Mouse (Mus musculus) CH12.LX (cell line): ENCODE measurements around the gene Nphp3. TPM values are rescaled to one million over a fixed set of nuclear protein-coding genes. Genes with fewer than 3 reads are reported as not detected.

Source experiments
- DNase-seq: peaks from one replicate; pipeline ENCODE4 v3.0.0-alpha.2; 2013; ENCODE audit errors: extremely low read depth
- H3K27ac ChIP-seq: 2 replicates; pipeline ENCODE4 v1.5.1; 2012; ENCODE audit warnings: low read depth, mild to moderate bottlenecking, control low read depth, moderate library complexity; ENCODE audit not compliant: insufficient read depth
- H3K27me3 ChIP-seq: replicated peaks from 2 replicates; pipeline ENCODE3; 2012; ENCODE audit warnings: inconsistent platforms
- H3K36me3 ChIP-seq, 2 experiments: replicated peaks in 1 of 2; 2 replicates each; pipeline versions ENCODE3 to v1.6.1; 2012; ENCODE audit warnings: inconsistent platforms in 1 of 2, low read length in 1 of 2, mild to moderate bottlenecking in 1 of 2, mixed read lengths in 1 of 2, moderate library complexity in 1 of 2; ENCODE audit not compliant: control insufficient read depth in 1 of 2, insufficient read depth in 1 of 2
- H3K4me1 ChIP-seq, 2 experiments: 2 replicates each; pipeline ENCODE4 v1.6.1; 2012; ENCODE audit warnings: inconsistent platforms in 1 of 2, moderate library complexity in 1 of 2; ENCODE audit not compliant: insufficient read depth in 2 of 2, control insufficient read depth in 1 of 2
- H3K4me2 ChIP-seq: 2 replicates; pipeline ENCODE4 v1.6.1; 2012; ENCODE audit warnings: low read depth, mild to moderate bottlenecking, control low read depth; ENCODE audit not compliant: poor library complexity, insufficient read depth, severe bottlenecking
- H3K4me3 ChIP-seq, 3 experiments: fragments of 150-350 bp in 1 of 3; sonication (generic) in 1 of 3; replicated peaks in 1 of 3; 2 replicates each; pipeline versions ENCODE3 to v1.5.1; 2011 to 2012; ENCODE audit warnings: low read depth in 2 of 3, low read length in 2 of 3, mild to moderate bottlenecking in 2 of 3, moderate library complexity in 2 of 3, control low read depth in 1 of 3, improper control_type of control experiment in 1 of 3, inconsistent platforms in 1 of 3, mixed read lengths in 1 of 3; ENCODE audit not compliant: poor library complexity in 1 of 3
- H3K79me2 ChIP-seq: replicated peaks from 2 replicates; pipeline ENCODE4 v1.6.1; 2012; ENCODE audit warnings: mild to moderate bottlenecking, moderate library complexity; ENCODE audit not compliant: control insufficient read depth, poor library complexity, insufficient read depth, severe bottlenecking; ENCODE audit errors: extremely low read depth
- H3K9ac ChIP-seq: 2 replicates; pipeline ENCODE4 v1.6.1; 2012; ENCODE audit warnings: low read depth, mild to moderate bottlenecking, control low read depth, moderate library complexity; ENCODE audit not compliant: insufficient read depth
- H3K9me3 ChIP-seq: replicated peaks from 2 replicates; pipeline ENCODE3; 2012; ENCODE audit warnings: low read length, inconsistent platforms, mixed read lengths
- BHLHE40 ChIP-seq: IDR thresholded peaks from 2 replicates; pipeline ENCODE4 v1.6.1; 2011; ENCODE audit warnings: mild to moderate bottlenecking, low read depth, low read length, improper control_type of control experiment
- CHD2 ChIP-seq: IDR thresholded peaks from 2 replicates; pipeline ENCODE4 v1.6.1; 2011; ENCODE audit warnings: low read length, improper control_type of control experiment
- EP300 ChIP-seq: IDR thresholded peaks from 2 replicates; pipeline ENCODE4 v1.6.1; 2011; ENCODE audit warnings: low read length, improper control_type of control experiment
- ETS1 ChIP-seq: conservative IDR thresholded peaks from 2 replicates; pipeline ENCODE4 v1.6.1; 2012; ENCODE audit warnings: low read depth, mild to moderate bottlenecking, inconsistent platforms, low read length, improper control_type of control experiment, moderate library complexity
- GABPA ChIP-seq: IDR thresholded peaks from 2 replicates; pipeline ENCODE4 v1.6.1; 2012; ENCODE audit warnings: low read depth, low read length, improper control_type of control experiment, inconsistent platforms; ENCODE audit not compliant: insufficient replicate concordance
- JUN ChIP-seq: IDR thresholded peaks from 2 replicates; pipeline ENCODE4 v1.6.1; 2011; ENCODE audit warnings: low read depth, mild to moderate bottlenecking, low read length, improper control_type of control experiment, moderate library complexity; ENCODE audit not compliant: insufficient read depth
- MAX ChIP-seq: IDR thresholded peaks from 2 replicates; pipeline ENCODE4 v1.6.1; 2011; ENCODE audit warnings: low read length, improper control_type of control experiment
- MEF2A ChIP-seq: IDR thresholded peaks from 2 replicates; pipeline ENCODE4 v1.6.1; 2014; ENCODE audit warnings: low read depth, mild to moderate bottlenecking, inconsistent platforms, low read length, improper control_type of control experiment, borderline replicate concordance
- MXI1 ChIP-seq: IDR thresholded peaks from 2 replicates; pipeline ENCODE4 v1.6.1; 2011; ENCODE audit warnings: mild to moderate bottlenecking, low read depth, low read length, improper control_type of control experiment
- MYC ChIP-seq: IDR thresholded peaks from 2 replicates; pipeline ENCODE4 v1.6.1; 2011; ENCODE audit warnings: low read depth, mild to moderate bottlenecking, improper control_type of control experiment, low read length
- NELFE ChIP-seq: IDR thresholded peaks from 2 replicates; pipeline ENCODE4 v1.6.1; 2011; ENCODE audit warnings: low read depth, low read length, improper control_type of control experiment
- PAX5 ChIP-seq: IDR thresholded peaks from 2 replicates; pipeline ENCODE4 v1.6.1; 2012; ENCODE audit warnings: low read length, inconsistent platforms, mixed read lengths
- POLR2A ChIP-seq: IDR thresholded peaks from 2 replicates; pipeline ENCODE4 v1.6.1; 2011; ENCODE audit warnings: low read depth, mild to moderate bottlenecking, improper control_type of control experiment, low read length
- POLR2AphosphoS2 ChIP-seq: IDR thresholded peaks from 2 replicates; pipeline ENCODE4 v1.6.1; 2011; ENCODE audit warnings: low read depth, low read length, improper control_type of control experiment
- RAD21 ChIP-seq: IDR thresholded peaks from 2 replicates; pipeline ENCODE4 v1.6.1; 2011; ENCODE audit warnings: low read depth, mild to moderate bottlenecking, low read length, improper control_type of control experiment, moderate library complexity
- SIN3A ChIP-seq: IDR thresholded peaks from 2 replicates; pipeline ENCODE4 v1.6.1; 2012; ENCODE audit warnings: low read length, improper control_type of control experiment, inconsistent platforms
- SMC3 ChIP-seq: IDR thresholded peaks from 2 replicates; pipeline ENCODE4 v1.6.1; 2011; ENCODE audit warnings: low read depth, low read length, improper control_type of control experiment
- TBP ChIP-seq: conservative IDR thresholded peaks from 2 replicates; pipeline ENCODE4 v1.6.1; 2011; ENCODE audit warnings: low read depth, low read length, improper control_type of control experiment
- USF2 ChIP-seq: conservative IDR thresholded peaks from 2 replicates; pipeline ENCODE4 v1.6.1; 2011; ENCODE audit warnings: low read depth, low read length, improper control_type of control experiment
- ZC3H11A ChIP-seq: IDR thresholded peaks from 2 replicates; pipeline ENCODE4 v1.6.1; 2012; ENCODE audit warnings: low read depth, mild to moderate bottlenecking, inconsistent platforms, low read length, improper control_type of control experiment
- ZNF384 ChIP-seq: IDR thresholded peaks from 2 replicates; pipeline ENCODE4 v1.6.1; 2012; ENCODE audit warnings: low read depth, low read length, improper control_type of control experiment, inconsistent platforms
- dilution Hi-C: fragments of 300-500 bp; cut with MboI; formaldehyde crosslinking; loops from 2 replicates; pipeline ENCODE4 v1.14.3; 2020; ENCODE audit warnings: low sequenced_read_pairs; ENCODE audit not compliant: extremely low pct_unique_long_range_greater_than_20kb, extremely low pct_ligation_motif_present
- in situ Hi-C: fragments of 300-500 bp; cut with MboI; formaldehyde crosslinking; loops from 3 replicates; pipeline ENCODE4 v1.14.3; 2019; ENCODE audit warnings: low sequenced_read_pairs, low pct_ligation_motif_present, low pct_unique_long_range_greater_than_20kb, mixed read lengths
- polyA plus RNA-seq: library from polyadenylated mRNA; unstranded; fragments of >175 nt; gene quantifications from 2 replicates; pipeline ENCODE4 v1.2.1, GENCODE M21; 2012; ENCODE audit warnings: low read depth; ENCODE audit not compliant: insufficient read length
- total RNA-seq, 2 experiments: library from RNA; depleted of rRNA; stranded (reverse); fragments of 300-350 nt in 1 of 2; fragments of >200 nt in 1 of 2; gene quantifications; 2 replicates each; pipeline ENCODE4 v1.2.3; 2012 to 2014

Gene Nphp3
- total and polyA plus RNA-seq, 3 experiments: 1.3 to 2.9 (median 2.3) TPM

DNA sequence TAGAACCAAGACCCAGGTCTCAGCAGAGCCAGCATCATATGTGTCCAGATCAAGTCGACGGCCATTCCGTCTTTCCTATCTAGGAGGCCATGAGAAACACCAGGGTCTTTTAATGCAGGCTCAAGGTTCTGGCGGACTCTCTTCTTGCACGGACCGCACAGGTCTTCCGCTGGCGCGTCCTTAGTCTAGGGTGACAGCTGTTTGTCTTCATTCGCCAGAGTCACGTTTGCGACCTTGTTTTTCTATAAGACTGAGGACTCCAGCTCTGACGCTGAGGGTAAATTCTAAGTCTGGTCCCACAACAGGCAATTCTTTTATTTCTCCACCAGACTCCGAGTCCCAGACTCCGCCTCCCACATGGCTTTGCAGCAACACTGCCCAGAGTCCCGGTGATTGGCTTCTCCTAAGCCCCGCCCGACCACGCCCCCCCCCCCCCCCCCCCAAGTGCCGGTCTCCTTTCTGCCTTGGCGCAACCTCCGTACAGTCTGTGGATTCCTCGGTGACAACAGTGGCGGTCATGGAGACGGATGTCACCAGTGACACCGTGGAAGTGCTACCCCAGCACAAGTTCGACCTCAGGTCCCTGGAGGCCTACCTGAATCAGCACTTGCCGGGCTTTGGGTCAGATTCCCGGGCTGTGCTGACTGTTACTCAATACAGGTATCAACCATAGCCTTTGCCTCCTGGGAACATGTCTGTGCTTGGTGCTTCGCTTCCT, 61.1 kb downstream of the Nphp3 start, which contains the start of gene Acad11 (continued):
- TF ChIP-seq JUN (no peak), ZC3H11A (no peak), POLR2AphosphoS2 (no peak), NELFE (peak; percentile 58; the same call in 1 of the 2 replicates), MXI1 (peak; percentile 87), ZNF384 (peak; percentile 96), MEF2A (no peak), RAD21 (no peak), GABPA (no peak), USF2 (no peak), SIN3A (peak; percentile 96), POLR2A (peak; percentile 72)

DNA sequence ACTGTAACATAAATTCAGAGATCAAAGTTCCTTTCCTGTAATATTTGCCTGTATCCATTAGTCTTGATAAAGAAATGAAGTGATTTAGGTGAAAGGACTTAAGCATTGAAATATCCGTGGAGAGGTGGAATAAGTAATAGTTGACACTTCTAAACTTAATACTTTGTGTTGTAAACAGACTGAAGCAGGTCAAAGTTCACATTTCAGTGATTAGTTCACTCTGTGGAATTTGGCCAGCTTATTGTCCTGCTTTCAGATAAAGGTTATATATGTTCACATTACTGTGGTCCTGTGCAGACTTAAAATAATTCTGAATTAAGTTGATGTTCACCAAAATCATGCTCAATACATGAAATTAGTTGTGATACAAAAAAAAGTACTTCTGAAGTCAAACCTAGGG, 62.2 kb downstream of the Nphp3 start:
- H3K4me1 ChIP-seq: peaks cover 2 to 21% of the 10 kb centered on the region in 2 experiments; a peak in 2 of 4 replicates
- H3K9ac ChIP-seq: no peak overlapping the region; the same call in 1 of the 2 replicates
- H3K9me3 ChIP-seq: no peaks in the 10 kb centered on the region
- H3K4me3 ChIP-seq: no peak overlapping the region
- H3K4me2 ChIP-seq: no peak overlapping the region
- H3K36me3 ChIP-seq: peaks cover 7 to 19% of the 10 kb centered on the region in 2 experiments
- no peak for DNase-seq
- no peaks in the 10 kb centered on the region for H3K27me3 ChIP-seq
- no peak overlapping the region for H3K27ac ChIP-seq
- TF ChIP-seq SIN3A (no peak), BHLHE40 (no peak), ETS1 (no peak), MXI1 (no peak), PAX5 (no peak), SMC3 (no peak), EP300 (no peak), MYC (no peak), TBP (no peak), CHD2 (no peak), MAX (no peak)
- H3K79me2 ChIP-seq: peaks cover 20% of the 10 kb centered on the region
- in situ Hi-C loops (no loop called here), dilution Hi-C loops (no loop called here)
